Mouse (Mus musculus) olfactory bulb, adult 2 months (tissue): ENCODE data around the gene Cdr2l.

Experiments used
- CTCF ChIP-seq: fragments of 200-500 bp; IDR thresholded peaks from 2 replicates; pipeline ENCODE4 v1.5.1; 2012; ENCODE audit warnings: low read depth, mild to moderate bottlenecking, low read length, moderate library complexity; ENCODE audit not compliant: insufficient read depth
- POLR2A ChIP-seq: fragments of 200-500 bp; IDR thresholded peaks from 2 replicates; pipeline ENCODE4 v1.6.1; 2012; ENCODE audit warnings: mild to moderate bottlenecking, low read depth, low read length, moderate library complexity; ENCODE audit not compliant: insufficient read depth

DNA sequence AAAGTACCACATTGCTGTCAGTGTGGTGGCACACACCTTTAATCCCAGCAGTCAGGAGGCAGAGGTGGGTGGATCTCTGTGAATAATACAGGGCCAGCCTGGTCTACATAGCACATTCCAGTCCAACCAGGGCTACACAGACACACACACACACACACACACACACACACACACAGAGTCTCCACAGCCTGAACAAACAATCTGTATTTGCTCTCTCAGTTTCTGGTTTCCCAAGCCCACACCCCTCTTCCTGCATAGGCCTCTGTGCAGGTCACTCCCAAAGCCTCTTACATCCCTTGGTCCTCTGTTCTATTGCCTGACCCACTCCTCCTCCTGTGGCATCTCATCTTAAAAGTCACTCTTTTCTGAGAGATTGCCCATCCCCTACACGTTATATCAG lies 9.7 kb upstream of the Cdr2l start:
- TF ChIP-seq CTCF, result no peak
- no peak for TF ChIP-seq POLR2A
